Mouse (Mus musculus) limb, embryonic 14.5 days (tissue): ENCODE data around the gene Stk10. TPM values are rescaled to one million over a fixed set of nuclear protein-coding genes. Genes with fewer than 3 reads are reported as not detected.

ENCODE experiments used
- ATAC-seq: fragments of 200-750 bp; cut with Nextera tagmentation; 2 replicates; pipeline ENCODE4 v1.8.0; 2017; ENCODE audit warnings: low read depth, moderate number of reproducible peaks, moderate TSS enrichment; ENCODE audit not compliant: low FRiP score
- DNase-seq: peaks from one replicate; pipeline ENCODE4 v3.0.0-alpha.2; 2015; ENCODE audit warnings: low spot score
- H3K27ac ChIP-seq: fragments of 300-500 bp; sonication (generic); replicated peaks from 2 replicates; pipeline ENCODE4 v1.5.1; 2014; ENCODE audit warnings: low read depth, mild to moderate bottlenecking, low read length, moderate library complexity, mixed read lengths
- H3K27me3 ChIP-seq: fragments of 300-500 bp; sonication (generic); 2 replicates; pipeline ENCODE4 v1.6.1; 2014; ENCODE audit warnings: low read length, mixed read lengths; ENCODE audit not compliant: control insufficient read depth, insufficient read depth
- H3K36me3 ChIP-seq: fragments of 300-500 bp; sonication (generic); 2 replicates; pipeline ENCODE4 v1.6.1; 2014; ENCODE audit warnings: mild to moderate bottlenecking, low read length, moderate library complexity, mixed read lengths; ENCODE audit not compliant: control insufficient read depth, insufficient read depth
- H3K4me1 ChIP-seq: fragments of 300-500 bp; sonication (generic); 2 replicates; pipeline ENCODE4 v1.6.1; 2014; ENCODE audit warnings: antibody characterized with exemption, low read length, mixed read lengths; ENCODE audit not compliant: control insufficient read depth, insufficient read depth
- H3K4me2 ChIP-seq: fragments of 300-500 bp; sonication (generic); replicated peaks from 2 replicates; pipeline ENCODE4 v1.6.1; 2014; ENCODE audit warnings: low read depth, mild to moderate bottlenecking, low read length, moderate library complexity; ENCODE audit not compliant: severe bottlenecking
- H3K4me3 ChIP-seq: fragments of 300-500 bp; sonication (generic); replicated peaks from 2 replicates; pipeline ENCODE4 v1.5.1; 2014; ENCODE audit warnings: low read length
- H3K9ac ChIP-seq: fragments of 300-500 bp; sonication (generic); 2 replicates; pipeline ENCODE4 v1.6.1; 2014; ENCODE audit warnings: mild to moderate bottlenecking, low read depth, low read length, moderate library complexity; ENCODE audit not compliant: severe bottlenecking
- H3K9me3 ChIP-seq: fragments of 300-500 bp; sonication (generic); 2 replicates; pipeline ENCODE4 v1.6.1; 2016; ENCODE audit warnings: low read length; ENCODE audit not compliant: control insufficient read depth
- POLR2A ChIP-seq: fragments of 200-500 bp; IDR thresholded peaks from 2 replicates; pipeline ENCODE4 v1.8.0; 2012; ENCODE audit warnings: inconsistent platforms, mild to moderate bottlenecking, moderate library complexity, borderline replicate concordance; ENCODE audit not compliant: insufficient read depth, insufficient read length; ENCODE audit errors: extremely low read depth
- WGBS: fragments of 180-500 bp; shearing (Covaris S2); extraction: QIAGEN DNeasy Blood & Tissue Kit; methylation state at CpG from one replicate; pipeline ENCODE4 v1.1.7; 2014; 5-methylcytosine and 5-hydroxymethylcytosine counted together
- polyA plus RNA-seq, 2 experiments: library from polyadenylated mRNA; depleted of rRNA in 1 of 2; stranded (reverse) in 1 of 2; unstranded in 1 of 2; fragments of >200 nt; fragmentation: Nextera tagmentation in 1 of 2; extraction: Ambion mirVana in 1 of 2; gene quantifications; 2 replicates each; pipeline versions ENCODE4 v1.2.1 to v1.2.3; 2012 to 2014

Gene Stk10
- polyA plus RNA-seq, 2 experiments: 1.9 to 7.1 TPM

- H3K27me3 ChIP-seq: no peaks in the 10 kb centered on the region
- no peak for TF ChIP-seq POLR2A
- WGBS: 68% methylated on average over 3 of the region's 3 CpGs
Measured at GRCm38 (mm10) chr11:32605907-32606306, 72.8 kb downstream of the Stk10 start.

GRCm38 (mm10) chr11:32607319-32607718 is 74.2 kb downstream of the Stk10 start:
- H3K36me3 ChIP-seq: no peaks in the 10 kb centered on the region
- H3K4me2 ChIP-seq: no peak overlapping the region
- no peak overlapping the region for H3K9ac ChIP-seq
- H3K4me3 ChIP-seq: no peak overlapping the region
- no peaks in the 10 kb centered on the region for H3K27me3 ChIP-seq
- H3K9me3 ChIP-seq: no peaks in the 10 kb centered on the region
- no peak overlapping the region for H3K27ac ChIP-seq
- H3K4me1 ChIP-seq: peaks cover 20% of the 10 kb centered on the region
- DNase-seq (no peak), ATAC-seq (no peak)
- TF ChIP-seq POLR2A: no peak

More at GRCm38 (mm10) chr11:32605907-32606306, 72.8 kb downstream of the Stk10 start:
- Histone ChIP-seq H3K27ac (no peak overlapping the region), H3K36me3 (no peaks in the 10 kb centered on the region), H3K9me3 (no peaks in the 10 kb centered on the region), H3K9ac (no peak overlapping the region), H3K4me3 (no peak overlapping the region), H3K4me2 (no peak overlapping the region), H3K4me1 (peaks cover 18% of the 10 kb centered on the region)
- ATAC-seq: no peak
- no peak for DNase-seq

GRCm38 (mm10) chr11:32610616-32611015 is 77.5 kb downstream of the Stk10 start:
- peaks cover 3% of the 10 kb centered on the region; the same call in 1 of the 2 replicates for H3K36me3 ChIP-seq
- no peak overlapping the region for H3K27ac ChIP-seq
- H3K9me3 ChIP-seq: no peaks in the 10 kb centered on the region
- 83% methylated on average over 6 of the region's 6 CpGs for WGBS
- ATAC-seq (no peak), DNase-seq (no peak)
- TF ChIP-seq POLR2A: no peak
- no peak overlapping the region for H3K4me2 ChIP-seq
- H3K4me1 ChIP-seq: peaks cover 3% of the 10 kb centered on the region
- no peak overlapping the region for H3K9ac ChIP-seq
- no peaks in the 10 kb centered on the region for H3K27me3 ChIP-seq
- no peak overlapping the region for H3K4me3 ChIP-seq

- no peak for DNase-seq
- Histone ChIP-seq H3K36me3 (peaks cover 3% of the 10 kb centered on the region; the same call in 1 of the 2 replicates), H3K4me3 (no peak overlapping the region), H3K4me2 (no peak overlapping the region), H3K27me3 (no peaks in the 10 kb centered on the region), H3K4me1 (0 out of 2 replicates have a peak, but pooled peaks cover 2% of the 10 kb centered on the region), H3K9me3 (no peaks in the 10 kb centered on the region), H3K27ac (no peak overlapping the region), H3K9ac (no peak overlapping the region)
- ATAC-seq: no peak
- TF ChIP-seq POLR2A: no peak
- 82% methylated on average over 6 of the region's 6 CpGs for WGBS
Measured at GRCm38 (mm10) chr11:32612304-32612703, 79.2 kb downstream of the Stk10 start.

GRCm38 (mm10) chr11:32614463-32614862 is 81.4 kb downstream of the Stk10 start:
- Histone ChIP-seq H3K4me2 (no peak overlapping the region), H3K27ac (no peak overlapping the region), H3K36me3 (peaks cover 3% of the 10 kb centered on the region; the same call in 1 of the 2 replicates), H3K9me3 (no peaks in the 10 kb centered on the region), H3K27me3 (no peaks in the 10 kb centered on the region), H3K4me3 (no peak overlapping the region), H3K4me1 (peaks cover 8% of the 10 kb centered on the region), H3K9ac (no peak overlapping the region)
- TF ChIP-seq POLR2A: no peak
- 96% methylated on average over 29 of the region's 29 CpGs for WGBS
- no peak for DNase-seq
- ATAC-seq: no peak

GRCm38 (mm10) chr11:32615561-32615960 is 82.5 kb downstream of the Stk10 start:
- Histone ChIP-seq H3K36me3 (peaks cover 3% of the 10 kb centered on the region; the same call in 1 of the 2 replicates), H3K4me1 (peaks cover 12% of the 10 kb centered on the region), H3K27ac (no peak overlapping the region), H3K27me3 (no peaks in the 10 kb centered on the region), H3K4me3 (no peak overlapping the region), H3K9me3 (no peaks in the 10 kb centered on the region), H3K9ac (no peak overlapping the region), H3K4me2 (no peak overlapping the region)
- 8% methylated on average over 11 of the region's 11 CpGs for WGBS
- DNase-seq (no peak), ATAC-seq (no peak; the same call in 1 of the 2 replicates)
- no peak for TF ChIP-seq POLR2A
